Mouse (Mus musculus): ENCODE measurements around the gene Ank3.

GRCm38 (mm10) chr10:69398763-69399590 is at the start of gene Ank3:
- TF ChIP-seq CTCF (IDR thresholded peaks at IDR 0.05; ENCODE audit: extremely low read depth, insufficient read length, insufficient replicate concordance, low read depth, low read length) (no peak), POLR2A (IDR thresholded peaks at IDR 0.05; ENCODE audit: low read depth, low read length) (no peak)
